Mouse (Mus musculus) CH12.LX (cell line): ENCODE measurements at regions not wholly inside any gene's neighbourhood (a gene's known extent, or its start where the extent isn't known, plus 50 kb on each side); places are given as distances from the start of the nearest gene placed in this dataset.

Experiments used
- DNase-seq: peaks from one replicate; pipeline ENCODE4 v3.0.0-alpha.2; 2013; ENCODE audit errors: extremely low read depth
- H3K27ac ChIP-seq: 2 replicates; pipeline ENCODE4 v1.5.1; 2012; ENCODE audit warnings: low read depth, mild to moderate bottlenecking, control low read depth, moderate library complexity; ENCODE audit not compliant: insufficient read depth
- H3K27me3 ChIP-seq: replicated peaks from 2 replicates; pipeline ENCODE3; 2012; ENCODE audit warnings: inconsistent platforms
- H3K36me3 ChIP-seq, 2 experiments: replicated peaks in 1 of 2; 2 replicates each; pipeline versions ENCODE3 to v1.6.1; 2012; ENCODE audit warnings: inconsistent platforms in 1 of 2, low read length in 1 of 2, mild to moderate bottlenecking in 1 of 2, mixed read lengths in 1 of 2, moderate library complexity in 1 of 2; ENCODE audit not compliant: control insufficient read depth in 1 of 2, insufficient read depth in 1 of 2
- H3K4me1 ChIP-seq, 2 experiments: 2 replicates each; pipeline ENCODE4 v1.6.1; 2012; ENCODE audit warnings: inconsistent platforms in 1 of 2, moderate library complexity in 1 of 2; ENCODE audit not compliant: insufficient read depth in 2 of 2, control insufficient read depth in 1 of 2
- H3K4me2 ChIP-seq: 2 replicates; pipeline ENCODE4 v1.6.1; 2012; ENCODE audit warnings: low read depth, mild to moderate bottlenecking, control low read depth; ENCODE audit not compliant: poor library complexity, insufficient read depth, severe bottlenecking
- H3K4me3 ChIP-seq, 3 experiments: fragments of 150-350 bp in 1 of 3; sonication (generic) in 1 of 3; replicated peaks in 1 of 3; 2 replicates each; pipeline versions ENCODE3 to v1.5.1; 2011 to 2012; ENCODE audit warnings: low read depth in 2 of 3, low read length in 2 of 3, mild to moderate bottlenecking in 2 of 3, moderate library complexity in 2 of 3, control low read depth in 1 of 3, improper control_type of control experiment in 1 of 3, inconsistent platforms in 1 of 3, mixed read lengths in 1 of 3; ENCODE audit not compliant: poor library complexity in 1 of 3
- H3K79me2 ChIP-seq: replicated peaks from 2 replicates; pipeline ENCODE4 v1.6.1; 2012; ENCODE audit warnings: mild to moderate bottlenecking, moderate library complexity; ENCODE audit not compliant: control insufficient read depth, poor library complexity, insufficient read depth, severe bottlenecking; ENCODE audit errors: extremely low read depth
- H3K9ac ChIP-seq: 2 replicates; pipeline ENCODE4 v1.6.1; 2012; ENCODE audit warnings: low read depth, mild to moderate bottlenecking, control low read depth, moderate library complexity; ENCODE audit not compliant: insufficient read depth
- H3K9me3 ChIP-seq: replicated peaks from 2 replicates; pipeline ENCODE3; 2012; ENCODE audit warnings: low read length, inconsistent platforms, mixed read lengths
- BHLHE40 ChIP-seq: IDR thresholded peaks from 2 replicates; pipeline ENCODE4 v1.6.1; 2011; ENCODE audit warnings: mild to moderate bottlenecking, low read depth, low read length, improper control_type of control experiment
- CHD1 ChIP-seq: IDR thresholded peaks from 2 replicates; pipeline ENCODE4 v1.6.1; 2012; ENCODE audit warnings: low read depth, low read length, improper control_type of control experiment, inconsistent platforms
- CHD2 ChIP-seq: IDR thresholded peaks from 2 replicates; pipeline ENCODE4 v1.6.1; 2011; ENCODE audit warnings: low read length, improper control_type of control experiment
- EP300 ChIP-seq: IDR thresholded peaks from 2 replicates; pipeline ENCODE4 v1.6.1; 2011; ENCODE audit warnings: low read length, improper control_type of control experiment
- GABPA ChIP-seq: IDR thresholded peaks from 2 replicates; pipeline ENCODE4 v1.6.1; 2012; ENCODE audit warnings: low read depth, low read length, improper control_type of control experiment, inconsistent platforms; ENCODE audit not compliant: insufficient replicate concordance
- HCFC1 ChIP-seq: IDR thresholded peaks from 2 replicates; pipeline ENCODE4 v1.6.1; 2012; ENCODE audit warnings: low read depth, mild to moderate bottlenecking, inconsistent platforms, low read length, improper control_type of control experiment
- JUN ChIP-seq: IDR thresholded peaks from 2 replicates; pipeline ENCODE4 v1.6.1; 2011; ENCODE audit warnings: low read depth, mild to moderate bottlenecking, low read length, improper control_type of control experiment, moderate library complexity; ENCODE audit not compliant: insufficient read depth
- KAT2A ChIP-seq: IDR thresholded peaks from 2 replicates; pipeline ENCODE4 v1.6.1; 2012; ENCODE audit warnings: low read length, improper control_type of control experiment, inconsistent platforms; ENCODE audit not compliant: insufficient replicate concordance
- MAFK ChIP-seq: IDR thresholded peaks from 2 replicates; pipeline ENCODE4 v1.6.1; 2011; ENCODE audit warnings: low read length, improper control_type of control experiment; ENCODE audit not compliant: insufficient replicate concordance
- MAX ChIP-seq: IDR thresholded peaks from 2 replicates; pipeline ENCODE4 v1.6.1; 2011; ENCODE audit warnings: low read length, improper control_type of control experiment
- MEF2A ChIP-seq: IDR thresholded peaks from 2 replicates; pipeline ENCODE4 v1.6.1; 2014; ENCODE audit warnings: low read depth, mild to moderate bottlenecking, inconsistent platforms, low read length, improper control_type of control experiment, borderline replicate concordance
- MXI1 ChIP-seq: IDR thresholded peaks from 2 replicates; pipeline ENCODE4 v1.6.1; 2011; ENCODE audit warnings: mild to moderate bottlenecking, low read depth, low read length, improper control_type of control experiment
- NELFE ChIP-seq: IDR thresholded peaks from 2 replicates; pipeline ENCODE4 v1.6.1; 2011; ENCODE audit warnings: low read depth, low read length, improper control_type of control experiment
- PAX5 ChIP-seq: IDR thresholded peaks from 2 replicates; pipeline ENCODE4 v1.6.1; 2012; ENCODE audit warnings: low read length, inconsistent platforms, mixed read lengths
- POLR2AphosphoS2 ChIP-seq: IDR thresholded peaks from 2 replicates; pipeline ENCODE4 v1.6.1; 2011; ENCODE audit warnings: low read depth, low read length, improper control_type of control experiment
- TBP ChIP-seq: conservative IDR thresholded peaks from 2 replicates; pipeline ENCODE4 v1.6.1; 2011; ENCODE audit warnings: low read depth, low read length, improper control_type of control experiment
- TCF12 ChIP-seq: IDR thresholded peaks from 2 replicates; pipeline ENCODE4 v1.6.1; 2014; ENCODE audit warnings: low read depth, mild to moderate bottlenecking, inconsistent platforms, low read length, improper control_type of control experiment
- UBTF ChIP-seq: IDR thresholded peaks from 2 replicates; pipeline ENCODE4 v1.6.1; 2012; ENCODE audit warnings: low read depth, mild to moderate bottlenecking, inconsistent platforms, low read length, improper control_type of control experiment, moderate library complexity
- dilution Hi-C: fragments of 300-500 bp; cut with MboI; formaldehyde crosslinking; loops from 2 replicates; pipeline ENCODE4 v1.14.3; 2020; ENCODE audit warnings: low sequenced_read_pairs; ENCODE audit not compliant: extremely low pct_unique_long_range_greater_than_20kb, extremely low pct_ligation_motif_present
- in situ Hi-C: fragments of 300-500 bp; cut with MboI; formaldehyde crosslinking; loops from 3 replicates; pipeline ENCODE4 v1.14.3; 2019; ENCODE audit warnings: low sequenced_read_pairs, low pct_ligation_motif_present, low pct_unique_long_range_greater_than_20kb, mixed read lengths

DNA sequence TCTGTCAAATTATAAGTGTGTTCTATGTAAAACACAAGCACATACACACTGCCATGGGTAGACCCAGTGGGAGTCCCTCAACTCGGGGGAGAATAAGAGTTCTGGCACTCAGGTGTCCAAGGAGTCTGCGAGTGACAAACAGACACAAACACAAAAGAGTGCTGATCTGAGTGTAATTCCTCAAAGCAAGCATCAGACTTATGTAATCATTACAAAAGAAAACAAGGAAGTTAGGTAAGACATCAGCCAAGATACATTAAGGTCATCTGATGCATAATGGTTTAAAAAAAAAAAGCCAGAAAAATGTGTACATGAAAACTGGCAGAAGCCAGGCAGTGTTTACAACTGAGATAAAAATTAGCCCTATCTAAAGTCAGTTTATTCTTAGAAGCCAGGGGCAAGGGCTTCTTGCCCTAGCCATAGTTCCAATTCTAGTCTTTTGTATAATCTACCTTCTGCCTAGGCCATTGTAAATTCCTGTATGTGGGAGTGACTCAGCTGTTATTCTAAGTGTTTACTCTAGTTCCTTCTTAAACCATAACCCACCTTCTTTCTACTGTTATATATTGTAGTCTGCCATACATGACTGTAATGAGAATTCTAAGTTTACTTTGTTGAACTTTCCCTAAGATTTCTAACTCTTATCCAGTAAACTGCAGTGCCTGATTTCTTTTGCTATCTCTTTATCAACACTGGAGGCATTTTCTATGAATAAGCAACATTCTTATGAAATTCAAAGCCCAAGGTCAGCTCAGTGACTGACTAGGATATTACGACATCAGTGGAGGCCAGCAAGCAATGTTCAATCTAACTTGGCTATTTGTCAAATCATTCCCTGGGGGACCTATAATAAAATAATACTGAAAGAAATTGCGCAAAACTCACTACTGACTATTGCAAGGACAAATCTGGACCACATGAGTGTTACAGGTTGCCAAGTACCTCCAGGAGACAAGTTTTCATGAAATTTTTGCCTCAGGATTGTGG is 178.1 kb upstream of the Brinp3 start:
- no peaks in the 10 kb centered on the region for H3K79me2 ChIP-seq
- H3K27ac ChIP-seq = no peak overlapping the region
- no peak overlapping the region for H3K4me2 ChIP-seq
- no peak for DNase-seq
- H3K4me3 ChIP-seq = no peak overlapping the region
- H3K9me3 ChIP-seq = peaks cover 27% of the 10 kb centered on the region
- H3K4me1 ChIP-seq = no peaks in the 10 kb centered on the region
- dilution Hi-C loops (no loop called here), in situ Hi-C loops (no loop called here)
- H3K36me3 ChIP-seq = no peaks in the 10 kb centered on the region
- no peak overlapping the region for H3K9ac ChIP-seq
- TF ChIP-seq KAT2A = no peak
- no peak for TF ChIP-seq BHLHE40
- no peak for TF ChIP-seq MAFK
- TF ChIP-seq, all 38 proteins: peak for 0
- no peaks in the 10 kb centered on the region for H3K27me3 ChIP-seq

DNA sequence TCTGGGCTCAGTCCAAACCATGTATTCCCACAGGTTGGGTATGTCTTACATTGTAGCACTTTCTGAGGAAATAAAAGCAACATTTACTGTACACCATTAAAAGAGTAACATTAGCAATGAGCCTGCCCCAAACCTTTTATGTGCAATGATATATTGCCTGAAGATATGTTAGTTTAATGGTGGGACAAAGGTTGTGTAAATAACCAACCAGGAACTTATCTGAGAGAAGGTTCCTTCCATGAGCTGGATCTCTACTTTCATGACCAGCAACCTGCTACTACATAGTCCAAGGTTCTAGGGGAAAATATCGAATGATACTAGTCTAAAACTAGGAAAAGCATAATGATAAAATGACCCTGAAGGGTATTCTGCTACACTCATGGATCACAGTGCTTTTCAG is 172.5 kb upstream of the Brinp3 start:
- no peak for DNase-seq
- no peaks in the 10 kb centered on the region for H3K27me3 ChIP-seq
- dilution Hi-C loops = no loop called here
- no peak overlapping the region for H3K9ac ChIP-seq
- H3K4me1 ChIP-seq = no peaks in the 10 kb centered on the region
- H3K9me3 ChIP-seq = peaks cover 21% of the 10 kb centered on the region
- no peak overlapping the region for H3K27ac ChIP-seq
- H3K36me3 ChIP-seq = no peaks in the 10 kb centered on the region
- no peaks in the 10 kb centered on the region for H3K79me2 ChIP-seq
- H3K4me2 ChIP-seq = no peak overlapping the region
- in situ Hi-C loops = no loop called here
- TF ChIP-seq POLR2AphosphoS2 (no peak), MAX (no peak), JUN (no peak), NELFE (no peak), HCFC1 (no peak), UBTF (no peak), CHD2 (no peak), TBP (no peak), EP300 (no peak), CHD1 (no peak), MEF2A (no peak), TCF12 (no peak), MXI1 (no peak), PAX5 (no peak), GABPA (no peak)
- H3K4me3 ChIP-seq = no peak overlapping the region
